Mouse (Mus musculus) thymus, postnatal 14 days (tissue): Measurements from ENCODE around the gene Casp3.
A peak's percentile ranks its signal among the peaks of the same experiment; 100 is the strongest.

Experiments used
- DNase-seq: peaks from one replicate; pipeline ENCODE4 v3.0.0; 2021

The Casp3 gene

DNA sequence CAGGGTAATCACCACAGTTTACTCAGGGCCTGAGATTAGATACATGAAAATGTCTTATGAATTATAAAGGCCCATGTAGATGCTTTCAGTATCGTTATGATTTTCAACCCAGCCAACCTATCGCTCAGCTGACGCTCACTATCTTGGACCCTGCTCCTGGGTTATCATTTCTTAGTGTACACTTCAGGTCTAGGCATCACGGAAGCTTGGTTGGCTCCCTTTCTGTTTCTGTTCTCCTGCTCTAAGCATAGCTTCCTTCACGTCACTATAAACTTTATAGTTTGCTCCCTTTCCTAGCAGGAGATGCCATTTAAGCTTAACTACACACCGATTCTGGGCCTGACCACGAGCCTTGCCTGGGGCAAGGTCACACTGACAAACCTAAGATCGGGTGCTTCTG is 5.5 kb upstream of the Casp3 start:
- DNase-seq: no peak

DNA sequence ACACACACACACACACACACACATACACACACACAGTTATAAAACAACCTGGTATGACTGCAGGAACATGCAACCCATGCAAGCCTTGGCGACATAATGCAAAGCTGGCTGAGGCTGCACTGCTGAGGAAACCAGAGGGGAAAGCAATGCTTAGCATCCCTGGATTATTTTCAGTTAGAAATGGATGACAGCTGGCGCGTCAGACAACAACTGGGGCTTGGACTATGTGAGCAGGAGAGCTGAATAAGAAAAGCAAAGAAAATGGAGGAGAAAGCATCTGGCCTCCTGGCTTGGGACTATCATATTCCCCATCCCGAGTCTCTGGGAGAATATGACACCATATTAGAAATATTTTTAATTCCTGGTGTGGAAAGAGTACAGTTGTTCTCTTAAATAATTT is 4.2 kb upstream of the Casp3 start:
- DNase-seq: no peak

DNA sequence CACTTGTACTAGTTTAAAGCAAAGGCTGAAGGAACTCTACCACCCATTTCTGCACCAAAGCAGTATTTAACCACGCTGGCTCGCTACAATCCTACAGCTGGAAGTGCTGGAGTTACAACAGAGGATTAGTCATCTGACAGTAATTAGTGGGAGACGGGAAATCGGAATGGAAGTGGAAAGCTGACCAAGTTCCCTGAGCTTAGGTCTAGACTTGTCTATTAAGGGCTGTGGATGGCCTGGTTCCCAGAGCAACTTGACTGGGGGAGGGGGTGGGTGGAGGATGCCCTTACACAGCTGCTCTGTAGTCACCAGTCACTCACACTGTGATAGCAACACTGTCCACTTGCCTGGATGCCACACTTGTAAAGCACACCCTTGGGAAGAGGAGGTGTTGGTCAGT is 3.7 kb upstream of the Casp3 start:
- DNase-seq: no peak

DNA sequence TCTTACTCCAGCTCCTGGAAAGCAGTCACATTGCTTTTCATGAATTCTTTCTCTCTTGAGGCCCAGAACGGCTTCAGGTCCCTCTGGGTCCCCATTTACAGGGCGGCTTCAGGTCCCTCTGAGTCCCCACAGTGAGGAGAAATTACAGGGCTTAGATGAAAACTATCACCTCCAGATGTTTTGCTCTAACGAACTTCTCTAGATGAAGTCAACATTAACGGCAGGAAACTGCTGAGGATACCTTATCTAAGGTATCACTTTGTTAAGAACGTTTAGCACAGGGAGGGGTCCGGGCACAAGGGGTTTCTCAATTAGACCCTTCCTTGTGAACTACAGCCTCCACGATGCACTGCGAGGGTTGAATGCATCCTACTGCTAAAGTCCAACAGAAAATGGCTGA is 1.2 kb upstream of the Casp3 start:
- DNase-seq: peak; percentile 5

DNA sequence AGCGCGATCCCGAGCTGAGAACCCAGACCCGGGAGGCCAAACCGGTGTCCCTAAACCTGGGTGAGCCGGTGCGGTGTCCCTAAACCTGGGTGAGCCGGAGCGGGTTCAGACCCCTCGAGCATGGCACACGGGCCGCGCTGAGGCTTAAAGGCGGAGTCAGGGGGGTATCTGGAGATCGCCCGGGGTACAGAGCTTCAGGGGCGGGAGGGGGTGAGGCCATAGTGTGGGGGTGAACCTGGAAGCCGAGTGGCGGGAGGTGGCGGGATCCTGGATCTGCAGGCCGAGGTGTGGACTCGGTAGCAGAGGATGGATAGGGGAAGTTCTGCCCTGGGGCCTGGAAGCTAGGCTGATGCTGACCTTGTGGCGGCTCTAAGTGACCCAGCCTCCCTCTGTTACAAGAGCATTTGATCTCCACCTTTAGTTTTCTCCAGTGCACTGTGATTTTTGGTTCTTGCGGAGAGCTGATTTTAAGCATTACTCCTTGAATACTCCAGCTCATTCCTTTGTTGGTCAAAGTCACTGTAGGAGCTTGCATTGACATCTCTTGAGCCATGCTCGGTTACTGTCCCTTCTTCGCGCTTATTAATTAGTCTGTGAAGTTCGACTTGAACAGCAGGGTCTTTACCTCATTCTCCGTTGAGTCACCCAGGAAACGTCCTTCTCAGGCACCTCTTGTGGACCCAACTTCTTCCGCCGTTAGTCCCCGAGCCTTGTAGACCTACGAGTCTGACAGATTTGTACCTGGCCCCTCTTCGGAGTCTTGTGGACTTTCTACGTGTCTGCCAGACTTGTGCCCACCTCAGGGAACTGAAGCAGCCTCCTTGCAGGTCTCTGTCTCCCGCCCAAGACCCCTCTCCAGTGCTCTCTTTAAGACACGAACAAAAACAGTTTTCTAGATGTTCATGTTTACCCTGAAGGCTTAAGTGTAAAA is 864 bp downstream of the Casp3 start:
- DNase-seq: peak; percentile 73

DNA sequence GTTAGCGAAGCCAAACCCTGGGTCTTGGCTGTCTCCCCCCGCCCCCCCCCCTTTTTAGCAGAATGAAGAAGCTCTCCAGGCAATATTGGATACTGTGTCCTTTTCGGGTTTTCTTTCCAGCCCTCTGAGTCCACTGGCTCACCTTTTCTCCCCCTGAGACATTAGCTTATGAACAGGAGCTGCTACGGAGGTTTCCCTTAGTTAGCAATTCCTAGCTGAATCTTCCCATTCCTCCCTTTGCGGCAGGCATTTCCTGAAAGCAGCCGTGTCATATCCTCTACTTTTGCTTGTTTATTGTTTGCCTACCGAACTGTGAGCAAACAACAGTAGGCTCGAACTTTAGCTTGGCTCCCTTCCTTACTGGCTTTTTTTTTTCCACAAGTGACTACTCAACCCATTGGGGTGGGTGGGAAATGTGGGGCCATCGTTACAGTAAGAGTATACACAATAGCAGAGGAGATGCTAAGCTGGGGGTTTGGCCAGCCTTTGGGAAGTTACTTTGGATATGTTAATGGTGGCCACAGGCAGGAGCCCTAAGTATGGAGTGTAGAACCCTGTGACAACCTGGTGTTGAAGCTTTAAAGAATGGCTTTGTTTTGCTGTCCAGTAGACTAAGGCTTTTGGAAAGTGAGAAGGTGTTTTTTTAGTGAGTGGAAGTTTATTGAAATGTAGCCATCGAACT is 1.7 kb downstream of the Casp3 start:
- DNase-seq: no peak

DNA sequence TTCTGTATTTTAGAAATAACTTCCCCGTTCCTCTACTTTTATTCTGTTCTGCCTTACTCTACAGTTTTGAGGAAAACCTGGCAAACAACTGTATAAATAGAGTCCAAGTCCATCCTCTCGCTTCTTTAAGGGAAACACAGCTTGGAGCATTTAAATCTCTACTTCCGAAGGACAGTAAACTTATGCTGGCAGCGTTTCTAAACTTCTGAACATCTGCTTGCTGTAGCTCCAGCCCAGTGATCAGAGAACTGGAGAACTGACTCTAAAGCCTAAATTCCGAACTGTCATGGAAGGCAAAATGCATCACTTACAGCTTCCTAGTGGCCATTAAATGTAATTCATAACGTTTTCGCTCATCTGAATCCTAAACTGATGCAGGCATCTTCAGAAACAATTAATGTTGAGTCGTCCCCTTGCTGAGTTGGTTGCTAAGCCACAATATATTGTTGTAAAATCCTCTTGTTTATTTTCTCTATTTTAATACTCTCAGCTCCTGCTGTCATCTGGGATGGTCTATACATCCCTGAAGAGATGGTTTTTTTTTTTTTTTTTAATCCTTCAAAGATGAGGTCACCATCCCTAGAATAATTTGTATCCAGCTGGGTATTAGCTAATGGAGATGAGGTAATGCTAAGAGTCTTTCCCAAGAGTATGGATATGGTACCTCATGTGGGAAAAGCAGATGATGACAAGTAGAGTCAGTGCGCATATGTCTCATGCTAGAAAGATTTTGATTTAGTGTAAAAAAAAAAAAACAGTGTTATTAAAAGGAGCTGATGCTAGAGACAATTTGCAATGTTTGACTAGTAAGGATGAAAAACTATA is 5.6 kb downstream of the Casp3 start:
- DNase-seq: no peak

DNA sequence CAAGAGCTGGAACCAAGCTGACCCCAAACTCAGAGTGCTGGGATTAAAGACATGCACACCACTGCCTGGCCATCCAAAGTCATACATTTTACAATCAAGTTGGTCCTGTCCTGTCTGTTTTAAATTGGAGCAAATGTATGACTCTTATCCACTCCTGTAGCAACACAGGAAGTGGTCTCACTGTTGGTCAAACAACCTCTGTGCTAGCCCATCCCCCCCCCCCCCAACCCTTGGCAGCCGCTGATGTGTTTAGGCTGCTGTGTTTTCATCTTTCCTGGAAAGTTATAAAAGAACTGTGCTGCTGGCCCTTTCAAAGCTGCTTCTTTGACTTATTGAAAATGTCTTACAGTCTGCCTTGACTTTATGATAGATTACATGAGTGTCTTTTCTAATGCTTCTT is 8.1 kb downstream of the Casp3 start:
- no peak for DNase-seq

DNA sequence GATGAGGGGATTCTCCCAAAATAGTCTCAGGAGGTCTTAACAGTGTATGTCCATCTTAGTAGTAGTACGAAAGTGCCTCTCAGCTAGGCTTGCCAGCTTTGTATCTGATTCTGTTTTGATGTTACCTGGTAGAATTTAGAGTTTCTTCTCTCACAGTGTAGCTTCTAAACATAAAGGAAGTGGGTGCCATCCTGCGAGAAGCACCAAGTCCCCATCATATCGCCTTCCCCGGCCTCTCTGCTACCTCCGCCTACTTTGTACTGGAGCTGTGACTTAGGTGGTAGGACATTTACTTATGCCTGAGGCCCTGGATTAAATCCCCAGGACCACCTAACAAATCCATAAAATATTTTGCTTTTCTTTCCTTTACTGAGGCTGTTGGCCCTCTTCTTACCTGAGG is 9.6 kb downstream of the Casp3 start:
- DNase-seq: no peak

DNA sequence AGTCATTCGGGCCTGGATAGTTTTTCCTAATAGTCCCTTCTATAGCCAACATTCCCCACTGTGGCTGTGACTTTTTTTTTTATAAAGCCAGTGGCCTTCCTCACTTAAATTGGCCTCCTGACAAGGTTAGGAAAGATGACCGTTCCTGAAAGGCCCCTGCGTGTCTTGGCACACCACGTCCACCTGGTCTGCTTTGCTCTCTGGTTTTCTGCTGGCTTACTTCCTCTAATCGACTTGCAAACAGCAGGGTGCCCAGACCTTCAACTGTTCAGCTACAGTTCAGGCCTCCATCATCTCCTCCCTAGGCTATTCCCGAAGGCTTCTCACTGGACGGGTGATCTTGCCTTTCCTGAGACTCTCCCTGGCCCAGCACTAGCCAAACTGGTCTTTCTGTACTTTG is 10.8 kb downstream of the Casp3 start:
- DNase-seq: no peak

DNA sequence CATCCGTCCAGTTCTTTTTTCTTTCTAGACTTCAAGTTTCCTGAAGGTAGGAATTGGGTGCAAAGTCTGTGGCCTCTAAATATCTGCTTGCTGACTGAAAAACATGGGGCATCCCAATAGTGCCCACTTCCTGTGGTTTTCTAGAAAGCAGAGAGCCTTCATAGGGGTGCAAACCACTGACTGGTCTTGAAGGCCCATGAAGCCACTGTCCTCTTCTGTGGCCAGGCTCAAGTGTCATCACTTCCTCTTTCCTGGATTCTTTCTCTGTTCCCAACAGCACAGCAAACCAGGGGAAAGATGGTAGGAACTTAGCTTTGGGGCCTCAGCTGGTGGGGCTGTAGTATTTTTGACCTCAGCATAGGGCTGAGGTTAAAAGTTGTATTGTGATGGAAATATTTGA is 11.6 kb downstream of the Casp3 start:
- no peak for DNase-seq

DNA sequence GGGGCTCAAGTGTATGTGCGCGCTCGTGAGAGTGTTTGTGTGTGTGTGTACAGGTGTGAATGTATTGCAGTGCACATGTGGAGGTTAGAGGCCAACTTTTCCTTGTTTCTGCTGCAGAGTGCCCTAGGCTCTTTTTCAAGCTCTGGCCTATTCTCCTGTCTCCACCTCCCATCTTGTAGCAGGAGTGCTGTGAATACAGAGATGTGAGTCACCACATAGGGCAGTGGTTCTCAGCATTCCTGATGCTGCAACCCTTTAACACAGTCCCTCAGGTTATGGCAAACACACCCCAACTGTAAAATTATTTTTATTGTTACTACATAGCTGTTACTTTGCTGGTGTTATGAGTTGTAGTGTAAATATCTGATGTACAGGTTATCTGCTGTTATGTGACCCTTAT is 13.3 kb downstream of the Casp3 start:
- DNase-seq: no peak

DNA sequence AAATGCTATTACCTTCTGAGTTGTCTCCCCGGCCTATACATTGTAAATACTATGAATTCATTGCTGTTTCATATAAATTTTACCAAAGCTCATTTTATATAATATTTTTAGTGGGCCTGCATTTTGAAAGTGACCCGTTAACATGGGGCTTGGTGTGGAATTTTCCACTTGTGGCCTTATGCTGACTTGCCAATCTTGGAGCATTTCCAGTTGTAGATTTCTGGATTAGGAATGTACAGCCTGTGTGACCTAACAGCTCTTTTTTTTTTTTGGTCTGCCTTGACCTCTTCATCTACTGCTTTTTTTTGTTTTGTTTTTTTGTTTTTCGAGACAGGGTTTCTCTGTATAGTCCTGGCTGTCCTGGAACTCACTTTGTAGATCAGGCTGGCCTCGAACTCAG is 13.8 kb downstream of the Casp3 start:
- DNase-seq: no peak

DNA sequence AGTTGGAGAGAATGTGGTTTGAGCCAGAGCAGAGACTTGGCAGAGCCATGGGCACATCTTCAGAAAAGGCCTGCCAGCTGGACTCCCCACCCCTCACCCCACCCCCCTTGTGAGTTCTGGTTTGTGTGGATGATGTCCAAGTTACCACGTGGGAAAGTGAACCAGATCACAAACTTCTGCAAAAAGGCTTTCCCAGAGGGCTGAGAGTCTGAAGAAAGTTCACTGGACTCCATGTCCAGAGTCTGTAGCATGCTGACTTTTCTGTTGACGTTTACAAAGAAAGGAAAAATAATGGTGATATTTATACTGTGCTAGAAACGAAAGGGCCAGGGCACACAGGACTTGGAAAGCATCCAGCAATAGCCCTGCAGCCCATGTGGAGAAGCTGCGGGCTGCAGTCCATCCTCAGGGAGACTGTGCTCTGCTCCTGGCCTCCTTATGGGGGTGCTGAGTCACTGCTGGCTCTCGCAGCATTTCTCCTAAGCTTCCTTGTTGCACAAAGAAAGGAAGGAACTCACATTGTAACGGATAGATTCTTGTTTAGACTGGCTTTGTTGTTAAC is 22.0 kb downstream of the Casp3 start:
- no peak for DNase-seq

DNA sequence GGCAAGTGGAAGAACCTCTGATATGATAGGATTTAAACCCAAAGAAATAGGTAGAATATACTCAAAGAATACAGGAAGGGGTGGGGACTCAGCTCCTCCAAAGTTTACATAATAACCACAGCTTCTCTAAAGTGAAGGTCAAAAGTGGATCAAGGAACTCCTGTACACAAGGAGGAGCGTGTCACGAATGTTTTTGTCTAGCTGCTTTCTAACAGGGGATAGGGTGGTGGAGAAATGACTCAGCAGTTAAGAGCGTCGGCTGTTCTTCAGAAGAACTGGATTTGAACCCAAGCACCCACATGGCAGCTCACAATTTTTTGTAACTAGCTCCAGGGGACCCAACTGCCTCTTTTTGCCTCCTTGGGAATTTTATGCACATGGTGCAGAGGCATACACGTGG is 22.8 kb downstream of the Casp3 start:
- DNase-seq: no peak

DNA sequence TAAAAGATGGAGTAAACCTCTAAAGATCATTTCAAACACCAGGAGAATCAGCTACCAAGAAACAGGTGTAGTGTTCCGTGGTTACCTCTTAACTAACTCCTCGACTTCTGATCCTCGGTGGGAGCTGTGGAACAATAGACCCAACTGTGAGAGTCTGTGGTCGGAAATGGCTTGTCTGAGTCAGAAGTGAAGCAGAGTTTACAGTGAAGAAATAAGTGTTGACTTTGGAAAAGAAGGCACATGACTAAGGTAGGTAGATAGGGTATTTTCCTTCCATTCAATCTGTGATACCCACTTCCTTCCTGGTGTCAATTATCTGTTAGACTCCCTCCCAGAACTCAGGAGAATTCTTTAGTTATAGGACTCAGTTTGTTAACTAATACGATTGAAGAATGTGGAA is 24.2 kb downstream of the Casp3 start:
- no peak for DNase-seq

DNA sequence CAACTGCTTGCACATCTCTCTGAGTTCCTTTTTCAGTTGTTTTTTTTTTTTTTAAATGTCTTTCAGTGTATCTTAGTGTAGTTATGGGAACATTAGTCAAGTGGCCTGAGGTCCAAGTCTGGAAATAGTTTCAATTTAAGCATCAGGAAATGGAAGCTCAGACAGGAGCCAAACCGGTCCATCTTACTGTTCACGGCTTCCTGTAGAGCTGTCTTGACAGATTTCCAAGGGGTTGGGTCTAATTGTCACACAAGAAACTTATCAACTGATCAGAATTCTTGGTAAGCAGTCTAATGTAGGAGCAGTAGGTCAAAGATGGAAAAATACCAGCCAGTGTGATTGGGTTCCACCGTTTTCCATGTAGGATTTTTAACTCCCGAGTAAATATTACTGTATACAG is 31.3 kb downstream of the Casp3 start:
- DNase-seq: no peak

DNA sequence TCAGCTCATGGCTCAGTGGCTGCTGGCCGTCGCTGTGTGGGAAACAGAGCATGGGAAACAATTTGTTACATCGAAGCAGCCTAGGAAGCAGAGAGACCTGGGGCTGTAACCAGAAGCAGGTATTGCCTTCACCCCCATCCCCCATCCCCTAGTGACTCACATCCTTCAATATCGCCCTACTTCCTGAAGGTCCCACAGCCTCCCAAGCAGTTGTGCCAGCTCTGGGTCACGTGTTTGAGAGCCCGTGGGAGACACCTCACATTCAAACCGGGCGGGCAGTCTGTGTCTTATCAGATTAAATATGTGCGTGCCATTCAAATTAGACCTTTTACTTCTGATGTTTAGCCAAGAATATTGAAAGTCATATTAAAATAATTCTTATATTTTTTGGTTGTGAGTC is 34.8 kb downstream of the Casp3 start:
- no peak for DNase-seq

DNA sequence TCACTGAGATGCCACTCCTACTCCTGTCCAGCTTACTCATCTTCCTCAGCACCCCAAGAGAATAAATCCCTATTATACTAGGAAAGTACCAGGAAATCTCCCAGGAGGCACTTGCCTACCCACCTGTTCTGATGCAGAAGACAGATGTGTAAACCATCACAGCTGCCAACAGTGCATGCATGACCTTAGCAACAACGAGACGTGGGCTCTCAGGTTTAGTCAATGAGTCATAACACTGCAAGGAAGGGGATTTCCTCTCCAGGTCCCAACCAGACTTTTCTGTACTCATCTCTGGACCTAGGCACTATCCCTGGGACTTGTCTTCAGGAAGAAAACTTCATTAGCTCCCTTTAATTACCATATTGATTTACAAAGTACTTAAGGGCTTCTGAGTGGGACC is 38.8 kb downstream of the Casp3 start:
- DNase-seq: no peak

DNA sequence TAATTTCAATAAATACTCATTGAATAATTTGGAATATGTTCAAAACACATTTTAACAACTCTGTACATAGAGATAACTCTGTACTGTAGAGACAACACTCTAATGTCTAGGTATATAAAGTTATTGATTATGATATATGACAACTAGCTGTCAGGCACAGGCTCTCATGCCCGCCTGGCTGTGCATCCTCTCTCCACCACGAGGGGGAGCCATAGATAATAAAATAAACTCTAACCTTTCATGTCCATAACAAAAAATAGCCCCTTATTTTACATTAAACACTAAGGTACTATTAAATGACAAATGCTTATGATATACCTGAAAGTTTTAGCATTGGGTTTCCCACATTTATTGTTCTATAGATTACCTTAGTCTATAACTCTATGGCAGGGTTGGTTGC is 54.4 kb downstream of the Casp3 start:
- peak; percentile 70 for DNase-seq

DNA sequence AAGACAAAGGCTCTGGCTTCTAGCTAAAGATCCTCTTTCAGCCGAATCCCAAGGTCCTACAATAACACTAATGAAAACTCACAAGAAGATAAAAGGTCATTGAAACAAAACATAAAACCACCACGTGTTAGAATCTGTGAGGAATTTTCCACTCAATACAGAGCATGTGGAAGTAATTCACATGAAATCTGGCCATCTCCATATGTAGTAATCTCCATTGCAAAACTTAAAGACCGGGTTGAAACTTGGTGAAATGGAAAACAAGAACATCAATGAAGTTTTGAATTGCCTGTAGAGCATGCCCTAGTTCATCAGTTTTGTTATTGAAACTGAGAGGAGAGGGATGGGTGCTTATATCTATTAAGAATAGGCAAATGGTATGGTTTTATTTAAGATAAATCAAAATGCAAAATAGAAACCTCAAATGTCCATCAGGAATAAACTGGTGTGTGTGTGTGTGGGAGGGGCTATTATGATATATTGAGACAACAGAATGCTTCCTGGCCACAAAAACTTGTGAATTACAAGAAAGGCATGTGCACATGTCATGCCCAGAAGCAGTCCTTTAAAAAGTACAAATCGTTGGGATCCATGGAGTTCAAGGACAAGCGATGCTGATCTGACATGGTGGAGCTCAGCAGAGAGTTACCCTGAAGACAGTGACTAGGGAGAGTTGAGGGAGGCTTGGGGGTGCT is 63.7 kb downstream of the Casp3 start:
- DNase-seq: no peak

DNA sequence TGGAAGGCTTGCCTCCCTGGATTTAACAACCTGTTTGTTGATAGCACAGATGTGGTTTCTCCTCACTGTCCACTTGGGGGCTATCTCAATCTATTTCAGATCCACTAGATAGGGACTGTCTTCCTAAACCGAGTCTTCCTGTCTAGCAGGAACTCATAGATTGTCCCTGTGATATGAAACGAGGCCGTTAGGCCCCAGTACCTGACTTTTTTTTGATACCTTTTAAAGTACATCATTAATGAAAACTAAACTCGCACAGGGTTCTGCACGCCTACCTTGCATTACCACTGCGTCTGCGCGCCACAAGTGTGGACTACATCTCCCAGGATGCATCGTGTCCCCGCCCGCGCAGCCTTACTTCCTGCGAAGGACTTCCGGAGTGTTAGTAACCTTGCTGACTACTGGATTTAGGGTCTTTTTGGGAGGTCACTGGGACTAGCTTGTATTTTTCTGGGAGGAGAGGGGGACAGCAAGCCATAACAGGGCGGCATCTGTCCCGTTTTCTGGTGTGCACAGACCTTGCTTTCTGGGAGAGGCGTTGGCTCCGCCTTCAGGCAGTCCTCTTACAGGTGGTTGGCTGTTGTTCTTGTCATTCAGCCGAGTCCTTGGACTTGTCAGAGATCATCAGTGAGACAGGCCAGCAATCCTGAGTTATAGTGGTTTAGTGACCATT is 69.7 kb downstream of the Casp3 start:
- peak; percentile 93 for DNase-seq
